Mouse (Mus musculus) bone marrow, adult 2 months (tissue): Measurements from ENCODE around the gene Sv2c.

Experiments
- CTCF ChIP-seq: fragments of 200-500 bp; IDR thresholded peaks from 2 replicates; pipeline ENCODE4 v1.5.1; 2011; ENCODE audit warnings: low read length, control low read depth; ENCODE audit not compliant: control insufficient read depth, insufficient read depth
- POLR2A ChIP-seq: fragments of 200-500 bp; IDR thresholded peaks from 2 replicates; pipeline ENCODE4 v1.6.1; 2011; ENCODE audit warnings: low read depth, mild to moderate bottlenecking, control low read depth, low read length, borderline replicate concordance; ENCODE audit not compliant: control insufficient read depth

DNA sequence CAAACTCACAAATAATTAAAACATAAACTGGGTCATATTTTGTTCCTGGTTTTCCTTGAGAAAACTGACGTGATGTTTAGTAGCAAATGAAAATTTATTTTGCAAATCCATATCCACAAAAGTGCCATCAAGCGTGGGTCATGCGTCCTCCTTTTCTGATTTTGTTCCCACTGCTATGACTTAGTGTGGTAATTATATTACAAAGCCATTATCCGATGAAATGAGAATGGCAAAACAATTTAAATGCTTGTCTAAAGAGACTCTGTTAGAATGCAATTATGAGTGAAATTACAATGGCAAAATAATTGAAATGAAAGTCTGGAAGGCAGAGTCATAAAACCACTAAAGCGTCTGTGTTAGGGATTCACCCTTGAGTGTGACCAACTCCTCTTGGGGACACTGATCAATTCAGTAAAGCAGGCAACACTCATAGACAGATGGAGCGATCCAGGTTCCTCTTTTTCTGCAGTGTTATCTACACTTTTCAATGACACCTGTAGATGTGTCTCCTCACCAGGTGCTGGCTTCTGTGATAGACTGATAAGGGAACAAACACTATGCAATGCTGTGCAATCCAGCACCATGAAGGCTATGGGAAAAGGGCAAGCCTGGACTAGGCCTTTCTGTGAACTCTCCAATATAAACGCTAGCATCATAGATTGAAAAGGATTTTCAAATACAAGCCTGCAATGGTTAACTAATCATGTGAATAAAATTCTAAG is 46.6 kb downstream of the Sv2c start:
- TF ChIP-seq POLR2A: no peak
- no peak for TF ChIP-seq CTCF
